Comparison of ENCODE assay signal across 38 mouse cellular contexts in genomic region chr15:98818171-98818570, GRCm38 (mm10). TPM values are rescaled to one million over a fixed set of nuclear protein-coding genes. Genes with fewer than 3 reads are reported as not detected.
"Had no signal": no experiment of that assay in that cellular context is flagged by ENCODE, and none has a peak within 500 bp of the region (broad histone marks: within the 10 kb centered on the region; RNA-seq: fewer than 3 reads in every experiment).

No protein-coding gene starts in this region.

- H3K9ac ChIP-seq: heart, embryonic 13.5 days; heart, embryonic 15.5 days; hindbrain, embryonic 13.5 days; hindbrain, embryonic 15.5 days; kidney, embryonic 15.5 days; limb, embryonic 12.5 days; liver, embryonic 12.5 days; liver, embryonic 15.5 days had no signal

- ATAC-seq: hindbrain, postnatal 0 days; liver, embryonic 12.5 days had no signal

- DNase-seq: gastrocnemius, postnatal 14 days; gastrocnemius, postnatal 36 days; heart, adult 11 months; heart, adult 2 months; heart, postnatal 14 days; heart, postnatal 36 days; kidney, adult 11 months; kidney, adult 2 months; kidney, adult 9 months; kidney, postnatal 14 days; kidney, postnatal 36 days; layer of hippocampus, postnatal 36 days had no signal

- H3K9me3 ChIP-seq: heart, embryonic 13.5 days; heart, embryonic 15.5 days; hindbrain, embryonic 13.5 days; hindbrain, embryonic 15.5 days; kidney, embryonic 15.5 days; limb, embryonic 10.5 days; limb, embryonic 12.5 days; liver, embryonic 12.5 days; liver, embryonic 15.5 days had no signal

- H3K4me3 ChIP-seq: heart, adult 2 months; heart, embryonic 13.5 days; heart, embryonic 15.5 days; hindbrain, embryonic 13.5 days; hindbrain, embryonic 15.5 days; kidney, embryonic 15.5 days; limb, embryonic 10.5 days; limb, embryonic 12.5 days; liver, embryonic 12.5 days; liver, embryonic 15.5 days had no signal

- H3K4me1 ChIP-seq: hindbrain, embryonic 13.5 days; hindbrain, embryonic 15.5 days; kidney, embryonic 15.5 days; limb, embryonic 10.5 days; limb, embryonic 12.5 days; liver, embryonic 12.5 days had no signal

- H3K4me2 ChIP-seq: heart, embryonic 11.5 days; heart, embryonic 13.5 days; heart, embryonic 15.5 days; hindbrain, embryonic 13.5 days; hindbrain, embryonic 15.5 days; kidney, embryonic 15.5 days; limb, embryonic 12.5 days; liver, embryonic 12.5 days; liver, embryonic 15.5 days had no signal

- H3K27me3 ChIP-seq: heart, embryonic 13.5 days; heart, embryonic 15.5 days; hindbrain, embryonic 13.5 days; hindbrain, embryonic 15.5 days; kidney, embryonic 15.5 days; limb, embryonic 12.5 days; liver, embryonic 12.5 days; liver, embryonic 15.5 days had no signal

- H3K27ac ChIP-seq: heart, adult 2 months; heart, embryonic 13.5 days; heart, embryonic 15.5 days; hindbrain, embryonic 13.5 days; hindbrain, embryonic 15.5 days; hindbrain, postnatal 0 days; kidney, embryonic 15.5 days; kidney, postnatal 0 days; limb, embryonic 10.5 days; limb, embryonic 12.5 days; liver, embryonic 12.5 days; liver, embryonic 15.5 days had no signal

RNA-seq across cellular contexts. Expression of gene Ddn, which starts 8.9 kb away (rescaled TPM):
- total RNA-seq: liver, adult 2 months had no signal
- polyA plus RNA-seq: intestine, embryonic 14.5 days; limb, embryonic 10.5 days; limb, embryonic 12.5 days; liver, adult 2 months; liver, embryonic 12.5 days; liver, embryonic 15.5 days had no signal

RNA-seq across cellular contexts. Expression of gene Wnt1, which starts 28.5 kb away (rescaled TPM):
- total RNA-seq: gastrocnemius, adult 18-20 months; gastrocnemius, adult 8-10 months; gastrocnemius, postnatal 36 days; heart, adult 2 months; heart, postnatal 14 days; heart, postnatal 36 days; hematopoietic stem cell, adult 5-6 weeks; layer of hippocampus, adult 18-20 months; layer of hippocampus, postnatal 14 days; layer of hippocampus, postnatal 36 days; left cerebral cortex, adult 18-20 months; left cerebral cortex, postnatal 14 days; left cerebral cortex, postnatal 36 days; liver, adult 2 months had no signal
- polyA plus RNA-seq: gonadal fat pad, adult 2 months; heart, adult 2 months; heart, embryonic 11.5 days; heart, embryonic 13.5 days; heart, embryonic 15.5 days; heart, postnatal 0 days; intestine, embryonic 14.5 days; kidney, adult 2 months; kidney, postnatal 0 days; large intestine, adult 2 months; limb, embryonic 10.5 days; limb, embryonic 12.5 days; limb, embryonic 14.5 days; liver, adult 2 months; liver, embryonic 12.5 days; liver, embryonic 15.5 days had no signal

RNA-seq across cellular contexts. Expression of gene Wnt10b, which starts 40.2 kb away (rescaled TPM):
- total RNA-seq: liver, adult 2 months had no signal
- polyA plus RNA-seq: heart, embryonic 11.5 days; heart, embryonic 15.5 days; hindbrain, embryonic 15.5 days; hindbrain, postnatal 0 days; kidney, postnatal 0 days; liver, adult 2 months; liver, embryonic 12.5 days; liver, embryonic 15.5 days had no signal
